Mouse (Mus musculus) cerebellum, adult 9-11 months (tissue): ENCODE measurements around the gene Rnasel.
"Not testable (repeated sequence)": the region's sequence is repeated elsewhere in the genome, so short reads cannot be mapped to it uniquely, and the experiment has no call there.

ENCODE experiments used
- DNase-seq: peaks from one replicate; pipeline ENCODE4 v3.0.0; 2022

Rnasel gene

DNA sequence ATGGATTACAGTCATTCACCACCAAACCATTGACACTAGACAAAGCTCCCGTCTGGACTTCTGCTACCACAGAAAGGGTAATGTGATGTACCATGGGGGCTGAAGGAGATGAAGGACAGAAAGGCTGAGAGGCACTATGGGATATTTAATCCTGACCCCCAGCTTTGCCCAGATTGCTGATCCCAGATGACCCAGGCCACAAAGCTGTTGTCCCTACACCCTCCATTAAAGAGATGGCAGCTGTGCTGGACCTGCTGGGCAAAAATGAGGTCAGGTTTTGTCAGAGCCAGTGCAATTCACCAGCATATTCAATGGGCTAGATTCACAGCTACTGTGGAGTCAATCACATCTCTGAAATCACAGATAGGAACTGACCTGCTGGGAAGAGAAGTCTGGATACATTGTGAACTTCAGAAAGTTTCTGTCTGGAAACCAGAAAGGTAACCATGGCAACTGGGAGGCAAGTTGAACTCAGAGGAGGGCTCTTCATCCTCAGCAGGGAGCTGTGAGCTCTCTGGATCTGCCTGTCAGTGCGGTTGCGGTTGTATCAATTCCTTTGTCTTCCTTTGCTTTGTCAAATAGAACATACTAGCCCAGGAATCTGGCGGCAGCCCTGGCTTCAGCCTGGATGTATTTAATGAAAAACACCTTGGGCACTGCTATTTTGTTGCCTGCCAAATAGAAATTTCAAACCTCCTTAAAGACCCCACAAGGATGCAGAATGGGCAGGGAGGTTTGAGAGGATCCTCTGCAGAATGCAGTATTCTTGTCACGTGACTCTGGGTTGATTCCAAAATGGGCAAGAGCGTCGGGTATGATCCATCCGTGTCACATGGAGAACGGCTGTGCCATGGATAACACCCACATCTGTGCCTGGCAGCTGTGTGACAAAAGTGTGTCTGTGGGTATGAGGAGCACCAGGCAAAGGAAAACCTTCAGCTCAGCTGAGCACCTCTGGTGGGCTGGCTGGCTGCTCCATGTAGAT lies 11.8 kb upstream of the Rnasel start:
- no peak for DNase-seq

DNA sequence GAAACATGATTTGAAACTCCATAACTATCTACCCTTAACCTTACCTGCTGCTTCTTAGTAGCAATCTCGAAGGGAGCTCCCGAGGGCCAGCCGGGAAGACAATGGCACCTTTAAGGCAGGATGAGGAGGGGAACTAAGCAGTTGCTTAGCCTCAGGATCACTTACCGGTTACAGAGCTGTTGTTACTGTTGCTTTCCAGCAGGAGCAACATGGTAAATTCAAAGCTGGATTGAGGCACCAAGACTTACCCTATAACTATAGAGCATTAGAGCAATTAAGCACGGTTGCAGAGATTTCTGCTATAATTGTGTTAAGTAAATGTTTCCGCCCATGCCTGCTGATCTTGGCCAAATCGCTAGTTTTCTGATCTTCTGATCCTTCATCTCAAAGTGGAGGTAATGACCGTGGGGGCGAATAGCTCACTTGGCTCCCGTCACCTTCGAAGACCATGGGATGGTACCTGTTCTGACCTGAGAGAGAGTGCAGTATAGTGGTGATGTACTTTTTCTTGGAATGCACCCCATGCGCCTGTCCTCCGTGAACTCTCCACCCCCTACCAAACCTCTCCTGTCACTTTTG lies 9.7 kb upstream of the Rnasel start:
- DNase-seq = no peak

- DNase-seq = peak; percentile 88
Observed at GRCm38 (mm10) chr1:153740145-153740544, 9.1 kb upstream of the Rnasel start, which contains the start of gene Rgs16. Gene Rgs16, plus strand, starts transcription at chr1:153740349.

DNA sequence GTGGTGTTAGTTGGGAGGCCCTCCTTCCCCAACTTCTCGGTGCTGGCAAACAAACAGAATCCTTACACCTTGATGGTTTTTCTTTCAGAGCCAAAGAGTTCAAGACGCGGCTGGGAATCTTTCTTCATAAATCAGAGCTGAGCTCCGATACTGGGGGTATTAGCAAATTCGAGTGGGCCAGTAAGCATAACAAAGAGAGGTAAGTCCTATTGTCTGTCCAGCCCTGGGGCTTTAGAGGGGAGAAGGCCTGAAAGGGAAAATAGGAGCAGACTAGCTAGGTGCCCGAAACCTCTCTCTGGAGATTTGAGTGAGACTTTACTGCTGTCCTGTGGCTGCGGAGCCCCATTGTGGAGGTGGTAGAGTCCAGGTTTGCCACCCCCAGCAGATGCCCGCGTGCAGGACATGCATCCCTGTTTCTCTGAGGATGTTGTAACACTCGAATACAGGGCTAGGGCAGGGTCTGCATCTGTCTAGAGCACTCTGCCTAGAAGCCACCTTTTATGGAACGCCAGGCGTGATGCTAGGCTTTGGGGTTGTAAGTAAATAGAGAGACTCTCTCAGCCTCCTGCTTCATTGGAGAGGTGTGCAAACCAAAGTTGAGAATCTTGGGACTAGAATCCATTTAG lies 8.3 kb upstream of the Rnasel start:
- no peak for DNase-seq

- no peak for DNase-seq
Observed at GRCm38 (mm10) chr1:153741551-153742316, 7.5 kb upstream of the Rnasel start.

DNA sequence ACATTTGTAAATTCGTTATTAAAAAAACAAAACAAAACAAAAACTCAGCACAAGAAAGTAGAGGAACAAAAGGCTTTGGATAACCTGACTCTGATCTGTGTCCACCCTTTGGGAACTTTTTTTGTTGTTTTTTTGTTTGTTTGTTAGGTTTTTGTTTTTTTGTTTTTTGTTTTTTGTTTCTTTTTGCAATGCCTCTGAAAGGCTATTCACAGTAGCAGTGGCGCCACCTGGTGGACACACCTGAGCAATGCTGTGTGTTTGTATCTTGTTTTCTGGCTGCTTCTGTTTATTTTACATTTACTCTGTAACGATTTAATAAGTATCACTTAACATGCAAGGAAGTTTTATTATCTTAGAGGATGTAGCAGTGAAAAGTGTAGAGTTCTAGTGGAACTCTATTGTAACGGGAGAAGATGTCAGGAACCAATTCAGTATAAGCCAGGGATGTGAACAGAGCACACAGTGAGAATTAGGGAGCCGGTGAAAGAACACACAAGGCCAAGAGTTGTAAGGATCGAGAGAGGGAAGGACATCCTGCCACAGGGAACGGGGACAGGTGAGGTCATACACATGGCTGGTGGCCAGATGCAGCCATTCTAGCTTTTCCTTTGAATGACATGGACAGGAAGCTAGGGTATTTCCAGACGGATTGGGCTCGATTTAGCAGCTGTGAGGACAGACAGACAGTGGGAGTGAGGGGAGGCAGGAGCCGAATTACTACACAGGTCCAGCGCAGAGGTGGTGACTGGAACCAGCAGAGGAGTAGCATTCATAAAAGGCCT lies 6.7 kb upstream of the Rnasel start:
- peak; percentile 75 for DNase-seq

DNA sequence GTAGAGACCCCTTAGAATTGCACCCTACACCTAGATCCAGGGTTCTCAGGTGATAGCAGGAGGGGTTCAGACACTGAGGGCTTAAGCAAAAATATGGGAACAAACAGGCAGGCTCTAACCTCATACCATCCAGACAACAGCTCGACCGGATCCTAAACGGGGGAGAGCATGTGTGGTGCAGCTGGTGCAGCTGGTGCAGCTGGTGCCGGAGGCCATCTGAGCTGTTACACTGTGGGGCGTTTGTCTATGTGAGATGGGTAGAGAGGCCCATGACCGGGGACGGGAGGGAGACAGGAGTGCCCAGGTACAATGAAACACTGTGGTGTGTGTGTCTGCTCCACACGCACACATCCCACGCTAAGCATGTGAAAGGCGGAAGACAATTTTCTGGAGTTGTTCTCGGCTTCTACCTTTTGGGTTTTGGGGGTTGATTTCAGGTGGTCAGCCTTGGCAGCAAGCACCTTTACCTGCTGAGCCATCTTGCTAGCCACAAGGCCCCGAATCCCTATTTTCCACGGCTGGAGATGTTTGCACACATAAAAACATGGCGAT lies 3.0 kb upstream of the Rnasel start:
- DNase-seq = no peak

DNA sequence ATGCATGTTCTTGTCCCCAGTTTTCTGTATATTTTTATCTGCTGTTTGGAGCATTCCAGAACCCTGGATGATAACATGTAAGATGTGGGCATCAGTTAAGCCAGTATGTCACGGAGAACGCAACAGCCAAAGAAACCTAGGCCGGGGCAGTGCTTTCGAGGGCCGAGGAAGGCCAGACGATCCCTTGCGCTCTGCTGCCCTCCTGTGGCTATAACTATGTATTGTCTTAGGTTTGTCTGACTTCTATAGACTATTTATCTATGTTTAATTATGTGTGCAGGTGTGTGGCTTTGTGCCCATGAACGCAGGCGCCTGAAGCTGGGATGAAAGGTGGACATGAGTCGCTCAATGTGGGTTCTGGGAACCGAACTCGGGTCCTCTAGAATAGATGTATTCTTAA lies 2.5 kb upstream of the Rnasel start:
- peak; percentile 64 for DNase-seq

- no peak for DNase-seq
Observed at GRCm38 (mm10) chr1:153747861-153748530, 1.2 kb upstream of the Rnasel start.

- no peak for DNase-seq
Observed at GRCm38 (mm10) chr1:153748549-153748948, 677 bp upstream of the Rnasel start.

GRCm38 (mm10) chr1:153750054-153750453 lies 828 bp downstream of the Rnasel start:
- DNase-seq = no peak

GRCm38 (mm10) chr1:153751763-153752301 lies 2.6 kb downstream of the Rnasel start:
- no peak for DNase-seq

- no peak for DNase-seq
Observed at GRCm38 (mm10) chr1:153752521-153752920, 3.3 kb downstream of the Rnasel start.

- DNase-seq = no peak
Observed at GRCm38 (mm10) chr1:153753725-153754464, 4.7 kb downstream of the Rnasel start.

GRCm38 (mm10) chr1:153764136-153764535 lies 14.9 kb downstream of the Rnasel start:
- no peak for DNase-seq

DNA sequence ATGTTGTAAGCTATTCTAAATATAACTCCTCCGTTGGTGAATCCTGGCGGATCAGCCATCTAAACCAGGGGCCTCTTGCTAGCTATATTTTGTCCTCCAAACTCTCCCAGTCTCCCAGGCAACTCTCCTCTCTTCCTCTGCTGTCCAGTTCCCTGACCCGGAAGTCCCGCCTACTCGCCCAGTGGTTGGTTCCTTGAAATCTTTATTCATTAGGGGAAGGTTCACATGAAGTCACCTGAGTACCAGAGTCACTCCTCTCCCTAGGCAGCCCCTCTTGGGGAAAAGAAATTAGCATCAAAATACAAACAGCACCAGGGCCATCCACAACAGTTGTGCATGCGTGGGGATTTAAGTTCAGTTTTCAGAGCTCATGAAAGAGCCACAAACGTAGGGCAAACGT lies 17.1 kb downstream of the Rnasel start:
- no peak for DNase-seq

GRCm38 (mm10) chr1:153767281-153767680 lies 18.1 kb downstream of the Rnasel start:
- no peak for DNase-seq

DNA sequence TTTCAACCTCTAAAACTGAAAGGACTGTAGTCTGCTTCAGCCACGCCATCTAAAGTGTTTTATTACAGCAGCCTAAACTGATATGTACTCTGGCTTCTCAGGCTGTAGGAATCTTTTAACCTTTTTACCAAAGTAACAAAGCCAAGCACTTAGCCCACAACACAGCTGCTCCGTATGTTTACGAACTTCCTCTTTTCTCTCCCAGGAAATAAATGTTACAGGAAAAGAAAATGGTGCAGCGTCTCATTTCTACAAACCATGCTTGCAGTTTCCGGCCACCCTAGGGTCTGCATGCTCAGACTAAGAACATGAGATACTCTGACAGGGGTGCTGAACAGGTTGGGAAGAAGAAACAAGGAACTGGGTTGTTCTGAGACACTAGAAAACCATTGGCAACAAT lies 19.2 kb downstream of the Rnasel start:
- no peak for DNase-seq

GRCm38 (mm10) chr1:153769571-153769970 lies 20.3 kb downstream of the Rnasel start:
- DNase-seq = not testable (repeated sequence)
